Mouse (Mus musculus) thymus, adult 2 months (tissue): ENCODE measurements at regions not wholly inside any gene's neighbourhood (a gene's known extent, or its start where the extent isn't known, plus 50 kb on each side); places are given as distances from the start of the nearest gene placed in this dataset.

Experiments
- CTCF ChIP-seq: fragments of 200-500 bp; IDR thresholded peaks from 2 replicates; pipeline ENCODE4 v1.5.1; 2012; ENCODE audit warnings: mild to moderate bottlenecking, control low read depth, low read length, moderate library complexity, borderline replicate concordance; ENCODE audit not compliant: control insufficient read depth, poor library complexity, insufficient read depth; ENCODE audit errors: extremely low read depth
- POLR2A ChIP-seq: fragments of 200-500 bp; IDR thresholded peaks from 2 replicates; pipeline ENCODE4 v1.6.1; 2012; ENCODE audit warnings: mild to moderate bottlenecking, low read length, control low read depth, moderate library complexity; ENCODE audit not compliant: control insufficient read depth, poor library complexity, insufficient read depth; ENCODE audit errors: extremely low read depth

GRCm38 (mm10) chr7:72762711-72763110 lies 456.3 kb upstream of the Mctp2 start:
- TF ChIP-seq CTCF (no peak), POLR2A (no peak)
